Mouse (Mus musculus) myocyte (in vitro differentiated cells): ENCODE results near the gene Mrpl58. TPM values are rescaled to one million over a fixed set of nuclear protein-coding genes. Genes with fewer than 3 reads are reported as not detected.

ENCODE experiments used
- H3K27me3 ChIP-seq: one replicate; pipeline ENCODE4 v1.6.1; 2011; ENCODE audit not compliant: control insufficient read depth, insufficient read depth, insufficient read length
- H3K36me3 ChIP-seq: one replicate; pipeline ENCODE4 v1.6.1; 2011; ENCODE audit not compliant: control insufficient read depth, insufficient read depth
- H3K4me2 ChIP-seq: one replicate; pipeline ENCODE4 v1.6.1; 2011; ENCODE audit warnings: low read depth, control low read depth
- H3K4me3 ChIP-seq: one replicate; pipeline ENCODE4 v1.5.1; 2011; ENCODE audit warnings: mild to moderate bottlenecking, control low read depth, moderate library complexity
- H3K79me2 ChIP-seq: one replicate; pipeline ENCODE4 v1.6.1; 2011; ENCODE audit not compliant: control insufficient read depth, insufficient read depth
- H3ac ChIP-seq: one replicate; pipeline ENCODE4 v1.6.1; 2011; ENCODE audit not compliant: control insufficient read depth, insufficient read length
- CEBPB ChIP-seq: IDR thresholded peaks from 2 replicates; pipeline ENCODE4 v1.6.1; 2011; ENCODE audit warnings: mild to moderate bottlenecking, moderate library complexity; ENCODE audit not compliant: poor library complexity, insufficient read depth, severe bottlenecking
- E2F4 ChIP-seq: IDR thresholded peaks from one replicate; pipeline ENCODE4 v1.6.1; 2011; ENCODE audit warnings: mild to moderate bottlenecking, control low read depth, moderate library complexity; ENCODE audit not compliant: insufficient read depth
- MAX ChIP-seq: IDR thresholded peaks from one replicate; pipeline ENCODE4 v1.6.1; 2011; ENCODE audit warnings: low read depth, mild to moderate bottlenecking, control low read depth
- MYOD1 ChIP-seq, 3 experiments: IDR thresholded peaks; one replicate each; pipeline ENCODE4 v1.6.1; 2011; ENCODE audit warnings: control low read depth in 2 of 3, low read depth in 2 of 3, mild to moderate bottlenecking in 2 of 3, moderate library complexity in 1 of 3; ENCODE audit not compliant: insufficient read length in 2 of 3, control insufficient read depth in 1 of 3
- MYOG ChIP-seq, 3 experiments: IDR thresholded peaks; one replicate each; pipeline ENCODE4 v1.6.1; 2011; ENCODE audit warnings: control low read depth in 2 of 3, low read depth in 2 of 3, mild to moderate bottlenecking in 2 of 3; ENCODE audit not compliant: insufficient read length in 2 of 3, control insufficient read depth in 1 of 3, insufficient read depth in 1 of 3
- POLR2A ChIP-seq: IDR thresholded peaks from one replicate; pipeline ENCODE4 v1.6.1; 2011; ENCODE audit warnings: low read depth, mild to moderate bottlenecking, control low read depth, moderate library complexity; ENCODE audit not compliant: insufficient read length
- POLR2AphosphoS2 ChIP-seq: IDR thresholded peaks from one replicate; pipeline ENCODE4 v1.6.1; 2011; ENCODE audit warnings: low read depth, control low read depth; ENCODE audit not compliant: insufficient read length
- REST ChIP-seq: IDR thresholded peaks from one replicate; pipeline ENCODE4 v1.6.1; 2011; ENCODE audit warnings: mild to moderate bottlenecking, control low read depth, moderate library complexity; ENCODE audit not compliant: insufficient read depth, insufficient read length
- SRF ChIP-seq: IDR thresholded peaks from one replicate; pipeline ENCODE4 v1.6.1; 2011; ENCODE audit warnings: low read depth; ENCODE audit not compliant: control insufficient read depth, insufficient read length
- TCF12 ChIP-seq: IDR thresholded peaks from one replicate; pipeline ENCODE4 v1.6.1; 2011; ENCODE audit warnings: mild to moderate bottlenecking, control low read depth; ENCODE audit not compliant: poor library complexity, insufficient read depth, severe bottlenecking
- TCF3 ChIP-seq: IDR thresholded peaks from one replicate; pipeline ENCODE4 v1.6.1; 2011; ENCODE audit warnings: low read depth, control low read depth; ENCODE audit not compliant: insufficient read length
- USF1 ChIP-seq: IDR thresholded peaks from one replicate; pipeline ENCODE4 v1.6.1; 2011; ENCODE audit warnings: low read depth, mild to moderate bottlenecking, control low read depth, moderate library complexity
- polyA plus RNA-seq: library from polyadenylated mRNA; unstranded; fragments of >200 nt; fragmentation: generic; extraction: Trizol; gene quantifications from one replicate; pipeline ENCODE4 v1.2.1, GENCODE M21; 2012; ENCODE audit warnings: missing spikeins

Mrpl58 gene
- polyA plus RNA-seq, 1 experiment: 201 TPM

DNA sequence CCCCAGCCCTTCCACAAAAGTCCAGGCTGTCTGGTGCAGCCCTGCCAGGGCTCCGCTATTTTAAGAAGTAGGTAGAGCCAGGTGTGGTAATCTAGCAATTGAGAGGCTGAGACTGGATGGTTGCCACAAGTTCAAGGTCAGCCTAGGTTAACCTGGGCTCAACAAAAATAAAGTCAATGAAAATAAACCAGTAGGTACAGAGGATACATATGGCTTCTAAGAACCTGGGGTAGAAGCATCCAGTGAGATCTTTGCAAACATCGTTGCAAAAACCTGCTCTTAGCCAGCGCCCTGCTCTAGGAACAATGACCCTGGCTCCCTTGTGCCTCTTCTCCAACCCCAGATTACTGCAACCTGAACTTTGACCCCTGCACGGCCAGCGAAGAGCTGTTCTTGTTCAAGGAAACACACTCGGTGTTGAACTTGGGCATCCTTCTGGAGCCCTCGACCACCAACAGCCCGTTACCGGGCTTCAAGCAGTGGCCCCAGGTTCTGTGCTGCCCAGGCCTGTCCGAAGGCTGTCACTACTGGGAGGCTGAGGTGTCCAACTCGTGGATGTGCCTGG, 43.9 kb downstream of the Mrpl58 start:
- H3K79me2 ChIP-seq: no peaks in the 10 kb centered on the region
- peaks cover 19% of the 10 kb centered on the region for H3K27me3 ChIP-seq
- H3ac ChIP-seq: no peak overlapping the region
- no peak overlapping the region for H3K4me2 ChIP-seq
- H3K36me3 ChIP-seq: no peaks in the 10 kb centered on the region
- no peak overlapping the region for H3K4me3 ChIP-seq
- no peak for TF ChIP-seq CEBPB
- no peak for TF ChIP-seq TCF3
- TF ChIP-seq REST: no peak

DNA sequence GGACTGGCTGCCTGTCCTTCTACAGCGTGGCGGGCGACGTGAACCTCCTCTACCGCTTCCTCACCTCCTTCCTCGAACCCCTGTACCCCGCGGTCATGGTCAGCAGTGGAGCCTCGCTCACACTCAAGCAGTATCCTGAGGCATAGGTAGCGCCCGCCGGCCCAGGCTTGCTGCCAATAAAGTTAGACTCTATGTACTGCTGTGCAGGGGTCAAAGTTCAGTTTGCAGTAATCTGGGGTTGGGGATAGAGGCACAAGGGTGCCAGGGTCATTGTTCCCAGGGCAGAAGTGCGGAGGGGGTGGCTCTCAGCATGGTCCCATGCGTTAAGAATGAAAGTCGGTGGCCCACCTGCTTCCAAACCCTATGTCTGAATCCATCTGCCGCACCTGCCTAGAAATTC, 44.5 kb downstream of the Mrpl58 start:
- Histone ChIP-seq H3ac (no peak overlapping the region), H3K4me3 (no peak overlapping the region), H3K27me3 (peaks cover 19% of the 10 kb centered on the region), H3K79me2 (no peaks in the 10 kb centered on the region), H3K36me3 (no peaks in the 10 kb centered on the region), H3K4me2 (no peak overlapping the region)
- TF ChIP-seq MYOG (IDR thresholded peaks at IDR 0.05; ENCODE audit: control insufficient read depth in 1 of 3, insufficient read depth in 1 of 3, insufficient read length in 2 of 3, low read depth in 2 of 3) (no peak), SRF (no peak), TCF3 (no peak), CEBPB (no peak), MYOD1 (IDR thresholded peaks at IDR 0.05; ENCODE audit: control insufficient read depth in 1 of 3, insufficient read length in 2 of 3, low read depth in 2 of 3) (no peak), USF1 (no peak), POLR2AphosphoS2 (no peak), REST (no peak), MAX (no peak), E2F4 (no peak), POLR2A (no peak), TCF12 (no peak)

DNA sequence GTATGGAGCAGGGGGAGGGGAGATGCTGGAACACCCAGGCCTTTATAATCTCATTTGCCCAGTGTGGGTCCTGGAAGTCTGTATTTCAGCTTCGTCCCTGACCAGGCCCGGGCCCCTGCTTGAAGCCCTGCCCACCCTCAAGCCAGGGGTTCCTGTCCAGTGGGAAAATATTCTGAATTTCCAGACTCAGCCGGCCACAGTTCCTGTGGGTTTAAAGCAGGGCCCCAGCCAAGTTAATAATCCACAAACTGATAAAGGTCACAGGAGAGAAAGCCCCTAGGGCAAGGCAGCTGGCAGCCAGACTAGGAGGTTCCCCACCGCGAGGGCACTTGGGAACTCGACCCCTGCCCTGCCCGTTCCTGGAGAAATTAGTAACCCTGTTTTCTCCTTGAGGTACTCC, 45.4 kb downstream of the Mrpl58 start:
- Histone ChIP-seq H3K36me3 (no peaks in the 10 kb centered on the region), H3K4me3 (no peak overlapping the region), H3K79me2 (no peaks in the 10 kb centered on the region), H3K4me2 (no peak overlapping the region), H3ac (no peak overlapping the region), H3K27me3 (peaks cover 19% of the 10 kb centered on the region)
- no peak for TF ChIP-seq TCF3
- TF ChIP-seq CEBPB: no peak
- no peak for TF ChIP-seq E2F4
- no peak for TF ChIP-seq TCF12
- no peak for TF ChIP-seq MYOG (IDR thresholded peaks at IDR 0.05; ENCODE audit: control insufficient read depth in 1 of 3, insufficient read depth in 1 of 3, insufficient read length in 2 of 3, low read depth in 2 of 3)
- no peak for TF ChIP-seq POLR2AphosphoS2
- TF ChIP-seq MAX: no peak
- no peak for TF ChIP-seq REST
- no peak for TF ChIP-seq MYOD1 (IDR thresholded peaks at IDR 0.05; ENCODE audit: control insufficient read depth in 1 of 3, insufficient read length in 2 of 3, low read depth in 2 of 3)

DNA sequence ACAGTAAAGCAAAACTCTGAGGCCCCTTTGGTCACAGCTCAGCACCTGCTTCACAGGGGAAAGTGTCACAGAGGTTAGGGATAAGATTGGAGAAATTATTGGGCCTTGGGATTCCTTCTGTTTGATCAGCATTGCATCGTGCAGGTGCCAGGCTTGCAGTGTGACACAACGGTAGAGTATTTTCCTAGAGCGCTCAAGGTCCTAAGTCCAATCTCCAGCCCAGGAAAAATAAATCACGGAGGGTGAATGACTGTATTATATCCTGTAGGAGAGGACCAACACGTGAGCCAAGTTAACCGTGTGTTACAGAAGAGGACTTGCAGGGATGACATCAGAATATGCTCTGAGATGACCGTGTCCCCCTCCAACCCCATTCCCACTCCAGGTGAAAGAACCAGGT, 46.6 kb downstream of the Mrpl58 start:
- Histone ChIP-seq H3K36me3 (no peaks in the 10 kb centered on the region), H3K27me3 (peaks cover 19% of the 10 kb centered on the region), H3K79me2 (no peaks in the 10 kb centered on the region), H3K4me3 (no peak overlapping the region), H3K4me2 (no peak overlapping the region), H3ac (no peak overlapping the region)
- TF ChIP-seq SRF (no peak), TCF12 (no peak), POLR2A (no peak), USF1 (no peak), MYOD1 (IDR thresholded peaks at IDR 0.05; ENCODE audit: control insufficient read depth in 1 of 3, insufficient read length in 2 of 3, low read depth in 2 of 3) (no peak), TCF3 (no peak), POLR2AphosphoS2 (no peak), MAX (no peak), REST (no peak)

DNA sequence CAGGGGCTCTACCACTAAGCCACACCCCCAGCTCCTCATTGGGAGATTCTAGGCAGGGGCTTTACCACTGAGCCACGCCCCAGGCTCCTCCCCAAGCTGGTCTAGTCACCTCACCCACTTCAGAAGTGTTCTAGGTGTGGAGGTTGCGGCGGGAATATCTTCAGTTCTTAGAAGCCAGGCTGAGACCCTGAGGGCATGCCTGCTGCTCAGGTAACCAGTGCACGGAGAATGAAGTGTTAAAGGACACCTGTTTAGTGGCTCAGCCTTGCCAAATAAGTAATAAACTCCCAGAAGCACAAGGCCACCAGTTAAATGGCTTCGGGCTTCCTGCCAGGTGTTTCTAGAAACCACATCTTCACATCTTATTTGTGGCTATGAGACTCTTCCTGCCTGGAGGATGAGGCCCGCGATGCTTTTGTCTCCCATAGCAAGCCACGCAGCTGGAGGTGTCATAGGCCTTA, 48.3 kb downstream of the Mrpl58 start:
- TF ChIP-seq MAX: no peak
- TF ChIP-seq TCF3: no peak
- TF ChIP-seq E2F4: no peak
- no peak for TF ChIP-seq POLR2A
- no peak for TF ChIP-seq TCF12
- TF ChIP-seq SRF: no peak
- H3K27me3 ChIP-seq: peaks cover 24% of the 10 kb centered on the region

More for the DNA sequence above, 48.3 kb downstream of the Mrpl58 start:
- Histone ChIP-seq H3K79me2 (no peaks in the 10 kb centered on the region), H3ac (no peak overlapping the region), H3K4me2 (no peak overlapping the region), H3K36me3 (no peaks in the 10 kb centered on the region), H3K4me3 (no peak overlapping the region)
